21 mouse cellular contexts compared by ENCODE assay signal in the genomic region with DNA sequence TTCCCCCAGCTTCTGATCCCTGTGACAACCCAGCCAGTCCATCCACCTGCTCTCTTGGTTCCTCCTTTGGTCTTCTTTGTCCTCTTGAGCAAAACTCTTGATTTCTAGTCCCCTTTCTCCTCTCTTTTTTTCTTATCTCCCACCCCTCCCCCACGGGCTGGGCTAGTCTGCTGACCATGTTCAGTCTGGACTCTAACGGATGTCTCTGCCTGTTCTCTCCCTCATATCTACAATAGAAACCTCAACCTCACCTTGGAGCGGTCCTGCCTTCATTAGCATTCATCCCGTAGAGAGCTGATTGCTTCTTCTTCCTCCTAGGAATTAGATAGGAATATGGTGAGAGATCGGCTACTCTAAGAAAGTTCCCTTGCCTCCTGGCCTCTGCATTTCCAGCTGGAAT. TPM values are rescaled to one million over a fixed set of nuclear protein-coding genes. Genes with fewer than 3 reads are reported as not detected.
DNase-seq lines count a peak whose midpoint lies in the region; ATAC-seq and TF ChIP-seq lines count a peak whose summit lies in the region.
"Had no signal": no experiment of that assay in that cellular context is flagged by ENCODE, and none has a peak within 500 bp of the region (broad histone marks: within the 10 kb centered on the region; RNA-seq: fewer than 3 reads in every experiment).

No protein-coding gene starts in this region.

- no peaks in the 10 kb centered on the region for H3K9me3 ChIP-seq in heart, embryonic 13.5 days
- no peaks in the 10 kb centered on the region for H3K9me3 ChIP-seq in kidney, embryonic 15.5 days (replicated peaks)
- no peaks in the 10 kb centered on the region for H3K9me3 ChIP-seq in lung, postnatal 0 days (ENCODE audit: low read length)
- H3K9me3 ChIP-seq: forebrain, embryonic 13.5 days; hindbrain, embryonic 15.5 days; midbrain, embryonic 10.5 days had no signal

- intact Hi-C loops in heart, postnatal 25 days (cut with DNase I): no loop called here

- 25% methylated on average over 5 of the region's 5 CpGs for WGBS in heart, embryonic 13.5 days
- 59% methylated on average over 5 of the region's 5 CpGs for WGBS in kidney, embryonic 15.5 days
- 17% methylated on average over 5 of the region's 5 CpGs for WGBS in lung, postnatal 0 days

- ATAC-seq in heart, embryonic 13.5 days (ENCODE audit: extremely low read depth, insufficient number of reproducible peaks, low FRiP score, low TSS enrichment): no peak
- ATAC-seq in kidney, embryonic 15.5 days (replicated peaks; ENCODE audit: low FRiP score): no peak
- ATAC-seq in lung, postnatal 0 days: no peak
- ATAC-seq: forebrain, embryonic 13.5 days had no signal

- no peak for TF ChIP-seq EP300 in lung, postnatal 0 days (IDR thresholded peaks at IDR 0.05)

- H3K27me3 ChIP-seq in heart, embryonic 13.5 days (replicated peaks): 0 out of 2 replicates have a peak, but pooled peaks cover 1% of the 10 kb centered on the region
- no peaks in the 10 kb centered on the region; the same call in 1 of the 2 replicates for H3K27me3 ChIP-seq in kidney, embryonic 15.5 days
- no peaks in the 10 kb centered on the region for H3K27me3 ChIP-seq in lung, postnatal 0 days (replicated peaks; ENCODE audit: insufficient read depth, low read length)
- H3K27me3 ChIP-seq: forebrain, embryonic 13.5 days; hindbrain, embryonic 15.5 days had no signal

- H3K27ac ChIP-seq in heart, embryonic 13.5 days (replicated peaks): peak overlapping the region; percentile 84
- H3K27ac ChIP-seq in kidney, embryonic 15.5 days: 0 out of 2 replicates have a peak overlapping the region, but pooled peaks have one; percentile 19
- H3K27ac ChIP-seq in lung, postnatal 0 days (ENCODE audit: low read length): no peak overlapping the region
- H3K27ac ChIP-seq: forebrain, embryonic 13.5 days; hindbrain, embryonic 15.5 days; liver, embryonic 14.5 days; macrophage; midbrain, embryonic 10.5 days had no signal

- H3K9ac ChIP-seq in heart, embryonic 13.5 days: peak overlapping the region; percentile 44; the same call in 1 of the 2 replicates
- no peak overlapping the region for H3K9ac ChIP-seq in kidney, embryonic 15.5 days
- no peak overlapping the region for H3K9ac ChIP-seq in lung, postnatal 0 days (replicated peaks; ENCODE audit: low read depth)
- H3K9ac ChIP-seq: forebrain, embryonic 13.5 days; hindbrain, embryonic 15.5 days; liver, embryonic 14.5 days had no signal

- no peaks in the 10 kb centered on the region for H3K36me3 ChIP-seq in heart, embryonic 13.5 days
- H3K36me3 ChIP-seq in kidney, embryonic 15.5 days: no peaks in the 10 kb centered on the region
- no peaks in the 10 kb centered on the region for H3K36me3 ChIP-seq in lung, postnatal 0 days (ENCODE audit: insufficient read depth, low read length)
- H3K36me3 ChIP-seq: hindbrain, embryonic 15.5 days; midbrain, embryonic 10.5 days had no signal

- peaks cover 62% of the 10 kb centered on the region for H3K4me1 ChIP-seq in heart, embryonic 13.5 days
- peaks cover 12% of the 10 kb centered on the region for H3K4me1 ChIP-seq in kidney, embryonic 15.5 days
- H3K4me1 ChIP-seq in lung, postnatal 0 days (ENCODE audit: insufficient read depth, low read depth, low read length): peaks cover 8% of the 10 kb centered on the region
- H3K4me1 ChIP-seq: midbrain, embryonic 10.5 days had no signal

- no peak for TF ChIP-seq CTCF in lung, postnatal 0 days (IDR thresholded peaks at IDR 0.05)

- DNase-seq in heart, postnatal 25 days (ENCODE audit: low spot score): no peak
- no peak for DNase-seq in kidney, adult 11 months
- no peak for DNase-seq in lung, postnatal 0 days (ENCODE audit: low spot score)
- DNase-seq in lung, postnatal 10 days: no peak
- DNase-seq in embryo, embryonic 10.5 days (ENCODE audit: low spot score): no peak
- DNase-seq in cerebellum, adult 18-20 months: no peak
- DNase-seq: B cell, adult 2 months; cerebellum, adult 11 months; embryo, embryonic 11 days; heart, adult 11 months; retina, postnatal 1 day; thymus, postnatal 14 days had no signal

- H3K4me3 ChIP-seq in heart, embryonic 13.5 days: peak overlapping the region; percentile 4; the same call in 1 of the 2 replicates
- H3K4me3 ChIP-seq in kidney, embryonic 15.5 days (replicated peaks): no peak overlapping the region
- no peak overlapping the region for H3K4me3 ChIP-seq in lung, postnatal 0 days (ENCODE audit: low read depth, low read length)
- H3K4me3 ChIP-seq: erythroblast, embryonic 14.5 days; forebrain, embryonic 13.5 days; hindbrain, embryonic 15.5 days; midbrain, embryonic 10.5 days had no signal

- H3K4me2 ChIP-seq in heart, embryonic 13.5 days: peak overlapping the region; percentile 57
- H3K4me2 ChIP-seq in kidney, embryonic 15.5 days: peak overlapping the region; percentile 22; the same call in 1 of the 2 replicates
- peak overlapping the region; percentile 11 for H3K4me2 ChIP-seq in lung, postnatal 0 days (replicated peaks; ENCODE audit: low read depth, low read length)
- H3K4me2 ChIP-seq: forebrain, embryonic 13.5 days; hindbrain, embryonic 15.5 days had no signal

RNA-seq across cellular contexts. Expression of gene Adamts17, which starts 8.7 kb away (rescaled TPM):
- 5.2 and 5.6 TPM in 2 replicates for polyA plus RNA-seq in heart, embryonic 13.5 days (2015; fragmentation: Nextera tagmentation; extraction: Ambion mirVana)
- 1 to 10 TPM; 1.5 to 2.7 TPM for total RNA-seq in heart, postnatal 25 days (2021)
- polyA plus RNA-seq in kidney, embryonic 15.5 days (2015; fragmentation: Nextera tagmentation; extraction: Ambion mirVana): 4.6 TPM in 2 replicates
- 14.1 and 14.5 TPM in 2 replicates for polyA plus RNA-seq in lung, postnatal 0 days (2015; fragmentation: Nextera tagmentation; extraction: Ambion mirVana)
- total RNA-seq: monocyte, adult 5-6 weeks had no signal
- polyA plus RNA-seq: erythroblast, embryonic 14.5 days; macrophage had no signal
